Mouse (Mus musculus): ENCODE results near the gene Wdr62. TPM values are rescaled to one million over a fixed set of nuclear protein-coding genes. Genes with fewer than 3 reads are reported as not detected.
A peak's percentile ranks its signal among the peaks of the same experiment; 100 is the strongest.
"Not testable (repeated sequence)": the region's sequence is repeated elsewhere in the genome, so short reads cannot be mapped to it uniquely, and the experiment has no call there.

Wdr62 gene
- polyA plus RNA-seq, 1 experiment from 2014 or later: 7.3 TPM

DNA sequence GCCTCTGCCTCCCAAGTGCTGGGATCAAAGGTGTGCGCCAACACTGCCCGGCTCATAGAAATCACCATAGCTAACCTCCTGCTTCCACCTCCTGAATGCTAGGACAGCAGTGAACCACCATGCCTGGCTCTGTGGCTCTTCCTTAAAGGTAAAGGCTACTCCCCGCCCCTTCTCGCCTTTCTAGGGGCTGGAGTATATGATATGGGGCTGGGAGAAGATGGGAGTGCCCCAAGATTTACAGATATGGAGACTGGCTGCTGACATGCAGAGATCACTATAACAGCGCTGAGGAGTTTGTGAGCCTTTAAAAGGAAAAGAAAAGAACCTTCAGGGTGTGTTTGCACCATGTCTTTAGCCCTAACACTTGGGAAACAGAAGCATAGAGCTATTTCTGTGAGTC is 58.0 kb downstream of the Wdr62 start:
- no peaks in the 10 kb centered on the region for H3K9me3 ChIP-seq (ENCODE audit: control insufficient read depth, low read length)
- peaks cover 17% of the 10 kb centered on the region for H3K36me3 ChIP-seq (ENCODE audit: control insufficient read depth, insufficient read depth, low read length)
- 95% methylated on average over 5 of the region's 5 CpGs for WGBS
- H3K27ac ChIP-seq (ENCODE audit: low read length): no peak overlapping the region
- no peak for ATAC-seq
- H3K27me3 ChIP-seq (replicated peaks; ENCODE audit: control insufficient read depth, insufficient read depth, low read length): no peaks in the 10 kb centered on the region
- no peak overlapping the region for H3K9ac ChIP-seq (ENCODE audit: low read depth, low read length)
- H3K4me3 ChIP-seq (ENCODE audit: low read length): no peak overlapping the region
- H3K4me2 ChIP-seq (ENCODE audit: low read depth, low read length): no peak overlapping the region
- peaks cover 6% of the 10 kb centered on the region for H3K4me1 ChIP-seq (ENCODE audit: control insufficient read depth, insufficient read depth, low read length)

DNA sequence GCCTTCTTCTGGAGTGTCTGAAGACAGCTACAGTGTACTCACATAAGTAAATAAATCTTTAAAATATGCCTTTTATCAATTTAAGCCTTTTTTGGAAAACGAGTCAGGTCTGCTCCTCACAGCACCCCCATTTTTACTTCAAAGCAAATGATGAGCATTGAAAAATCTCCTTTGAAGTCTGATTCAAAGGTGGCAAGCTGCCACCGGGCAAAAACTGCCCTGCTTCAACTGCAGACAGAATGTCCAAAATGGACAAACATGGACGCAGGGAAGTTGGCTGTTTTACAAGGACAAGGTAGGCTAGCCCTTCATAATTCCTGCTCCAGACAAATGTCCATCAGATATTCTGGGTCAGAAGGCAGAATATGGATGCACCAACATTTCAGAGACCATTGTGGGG is 58.8 kb downstream of the Wdr62 start:
- Histone ChIP-seq H3K9ac (ENCODE audit: low read depth, low read length) (no peak overlapping the region), H3K4me1 (ENCODE audit: control insufficient read depth, insufficient read depth, low read length) (peaks cover 9% of the 10 kb centered on the region), H3K4me2 (ENCODE audit: low read depth, low read length) (no peak overlapping the region), H3K36me3 (ENCODE audit: control insufficient read depth, insufficient read depth, low read length) (peaks cover 12% of the 10 kb centered on the region; the same call in 1 of the 2 replicates), H3K9me3 (ENCODE audit: control insufficient read depth, low read length) (no peaks in the 10 kb centered on the region), H3K27me3 (replicated peaks; ENCODE audit: control insufficient read depth, insufficient read depth, low read length) (no peaks in the 10 kb centered on the region), H3K4me3 (ENCODE audit: low read length) (no peak overlapping the region), H3K27ac (ENCODE audit: low read length) (no peak overlapping the region)
- WGBS: 78% methylated on average over 3 of the region's 3 CpGs
- no peak for ATAC-seq

DNA sequence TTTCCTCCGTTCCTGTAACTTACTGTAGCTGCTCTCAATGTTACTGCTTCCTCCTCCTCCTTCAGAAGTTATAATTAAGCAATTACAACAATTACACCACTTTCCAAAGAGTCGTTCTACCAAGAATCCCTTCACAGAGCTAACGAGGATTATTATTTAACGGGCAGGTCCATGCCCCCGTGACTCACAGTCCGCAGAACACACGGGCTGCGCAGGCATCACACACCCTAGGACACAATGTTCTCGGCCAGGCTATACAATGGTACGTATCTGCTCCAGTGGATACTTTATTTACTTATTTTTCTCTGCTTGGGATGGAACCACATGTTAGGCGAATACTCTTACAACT is 60.2 kb downstream of the Wdr62 start:
- H3K4me1 ChIP-seq (ENCODE audit: control insufficient read depth, insufficient read depth, low read length): peaks cover 11% of the 10 kb centered on the region
- peaks cover 7% of the 10 kb centered on the region; the same call in 1 of the 2 replicates for H3K36me3 ChIP-seq (ENCODE audit: control insufficient read depth, insufficient read depth, low read length)
- no peaks in the 10 kb centered on the region for H3K27me3 ChIP-seq (replicated peaks; ENCODE audit: control insufficient read depth, insufficient read depth, low read length)
- peak overlapping the region; percentile 96 for H3K4me2 ChIP-seq (ENCODE audit: low read depth, low read length)
- peak overlapping the region; percentile 55 for H3K4me3 ChIP-seq (ENCODE audit: low read length)
- H3K9me3 ChIP-seq (ENCODE audit: control insufficient read depth, low read length): no peaks in the 10 kb centered on the region
- 21% methylated on average over 11 of the region's 11 CpGs for WGBS
- ATAC-seq: peak; percentile 34; the same call in 1 of the 2 replicates
- no peak overlapping the region for H3K27ac ChIP-seq (ENCODE audit: low read length)
- peak overlapping the region; percentile 72 for H3K9ac ChIP-seq (ENCODE audit: low read depth, low read length)

DNA sequence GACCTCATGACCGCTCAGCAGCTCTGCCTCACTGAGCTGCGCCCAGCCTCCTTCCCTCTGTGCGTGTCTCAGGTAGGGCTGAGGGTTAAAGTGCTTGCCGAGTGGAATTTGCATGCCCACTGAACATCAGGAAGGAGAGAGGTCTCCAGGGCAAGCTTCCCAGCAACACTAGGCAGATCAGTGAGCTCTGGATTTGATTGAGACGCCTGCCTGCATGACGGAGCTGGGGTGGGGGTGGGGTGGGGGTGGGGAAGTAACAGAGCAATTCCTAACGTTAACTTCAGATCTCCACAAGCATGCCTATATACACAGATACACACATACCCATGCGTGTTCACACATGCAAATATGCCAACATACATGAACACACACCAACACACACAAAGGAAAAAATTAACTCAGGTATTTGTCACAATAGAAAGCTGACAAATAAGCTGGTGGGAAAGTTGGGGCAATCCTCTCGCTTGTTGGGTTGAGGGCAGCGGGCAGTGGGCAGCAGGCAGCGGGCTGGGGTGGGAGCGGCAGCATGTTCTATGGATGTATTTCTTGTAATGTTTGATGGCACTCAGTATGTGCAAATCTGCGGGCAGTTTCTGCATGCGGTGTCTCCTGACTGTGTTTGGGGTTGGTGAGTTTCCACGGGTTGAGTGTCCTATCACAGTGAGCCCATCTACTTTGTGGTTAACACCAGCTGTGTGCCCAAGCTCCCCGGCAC is 60.8 kb downstream of the Wdr62 start:
- Histone ChIP-seq H3K27me3 (replicated peaks; ENCODE audit: control insufficient read depth, insufficient read depth, low read length) (no peaks in the 10 kb centered on the region), H3K9me3 (ENCODE audit: control insufficient read depth, low read length) (no peaks in the 10 kb centered on the region)
- ATAC-seq: peak; percentile 67

DNA sequence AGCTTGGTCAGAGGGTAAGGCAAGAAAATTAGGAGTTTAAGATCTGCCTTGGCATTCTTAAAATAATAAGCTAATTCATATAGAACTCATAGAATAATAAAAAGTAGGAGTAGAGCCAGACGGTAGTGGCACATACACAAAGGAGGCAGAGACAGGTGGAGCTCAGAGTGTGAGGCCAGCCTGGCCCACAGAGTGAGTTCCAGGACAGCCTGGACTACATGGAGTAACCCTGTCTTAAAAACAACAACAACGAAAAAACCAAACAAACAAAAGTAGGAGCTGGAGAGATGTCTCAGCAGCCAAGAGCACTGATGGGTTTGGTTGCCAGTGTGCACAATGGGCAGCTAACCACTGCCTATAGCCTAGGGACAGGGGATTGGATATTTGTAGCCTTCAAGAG is 62.9 kb downstream of the Wdr62 start:
- no peak overlapping the region for H3K9ac ChIP-seq (ENCODE audit: low read depth, low read length)
- H3K9me3 ChIP-seq (ENCODE audit: control insufficient read depth, low read length): no peaks in the 10 kb centered on the region
- H3K27me3 ChIP-seq (replicated peaks; ENCODE audit: control insufficient read depth, insufficient read depth, low read length): no peaks in the 10 kb centered on the region
- H3K4me3 ChIP-seq (ENCODE audit: low read length): no peak overlapping the region
- peaks cover 11% of the 10 kb centered on the region for H3K4me1 ChIP-seq (ENCODE audit: control insufficient read depth, insufficient read depth, low read length)
- ATAC-seq: peak; percentile 8; the same call in 1 of the 2 replicates
- no peak overlapping the region for H3K27ac ChIP-seq (ENCODE audit: low read length)
- H3K36me3 ChIP-seq (ENCODE audit: control insufficient read depth, insufficient read depth, low read length): no peaks in the 10 kb centered on the region
- 72% methylated on average over 2 of the region's 2 CpGs for WGBS
- H3K4me2 ChIP-seq (ENCODE audit: low read depth, low read length): no peak overlapping the region

More for the DNA sequence above, 60.8 kb downstream of the Wdr62 start:
- Histone ChIP-seq H3K27ac (ENCODE audit: low read length) (peak overlapping the region; percentile 23; the same call in 1 of the 2 replicates), H3K36me3 (ENCODE audit: control insufficient read depth, insufficient read depth, low read length) (peaks cover 5% of the 10 kb centered on the region; the same call in 1 of the 2 replicates), H3K4me3 (ENCODE audit: low read length) (peak overlapping the region; percentile 55), H3K4me1 (ENCODE audit: control insufficient read depth, insufficient read depth, low read length) (peaks cover 11% of the 10 kb centered on the region), H3K4me2 (ENCODE audit: low read depth, low read length) (peak overlapping the region; percentile 96), H3K9ac (ENCODE audit: low read depth, low read length) (peak overlapping the region; percentile 72)
- WGBS: 3% methylated on average over 16 of the region's 16 CpGs

DNA sequence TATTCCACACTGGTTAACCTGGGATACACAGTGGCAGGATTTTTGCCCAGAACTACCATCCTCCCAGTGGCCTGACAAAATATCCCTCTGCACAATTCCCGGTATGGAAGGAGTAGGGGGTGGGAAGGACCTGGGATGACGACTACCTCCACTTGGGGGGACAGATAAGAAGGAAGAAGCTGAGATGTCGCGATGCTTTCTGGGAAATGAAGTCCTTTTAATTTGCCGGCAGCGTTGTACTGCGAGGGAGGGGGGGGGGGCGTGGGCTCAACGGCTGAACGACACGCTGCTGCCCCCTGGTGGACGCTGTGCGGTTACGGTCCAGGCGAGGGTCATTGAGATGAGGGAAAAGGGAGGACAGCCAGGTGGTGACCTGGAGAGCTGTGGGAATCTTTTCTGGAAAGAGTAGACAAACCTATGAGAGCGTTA is 63.5 kb downstream of the Wdr62 start:
- Histone ChIP-seq H3K4me2 (ENCODE audit: low read depth, low read length) (peak overlapping the region; percentile 49), H3K4me3 (ENCODE audit: low read length) (no peak overlapping the region), H3K36me3 (ENCODE audit: control insufficient read depth, insufficient read depth, low read length) (no peaks in the 10 kb centered on the region), H3K27me3 (replicated peaks; ENCODE audit: control insufficient read depth, insufficient read depth, low read length) (no peaks in the 10 kb centered on the region), H3K27ac (ENCODE audit: low read length) (no peak overlapping the region), H3K9ac (ENCODE audit: low read depth, low read length) (peak overlapping the region; percentile 43; the same call in 1 of the 2 replicates), H3K4me1 (ENCODE audit: control insufficient read depth, insufficient read depth, low read length) (peaks cover 11% of the 10 kb centered on the region), H3K9me3 (ENCODE audit: control insufficient read depth, low read length) (no peaks in the 10 kb centered on the region)
- ATAC-seq: peak; percentile 59
- 1% methylated on average over 15 of the region's 16 CpGs for WGBS

DNA sequence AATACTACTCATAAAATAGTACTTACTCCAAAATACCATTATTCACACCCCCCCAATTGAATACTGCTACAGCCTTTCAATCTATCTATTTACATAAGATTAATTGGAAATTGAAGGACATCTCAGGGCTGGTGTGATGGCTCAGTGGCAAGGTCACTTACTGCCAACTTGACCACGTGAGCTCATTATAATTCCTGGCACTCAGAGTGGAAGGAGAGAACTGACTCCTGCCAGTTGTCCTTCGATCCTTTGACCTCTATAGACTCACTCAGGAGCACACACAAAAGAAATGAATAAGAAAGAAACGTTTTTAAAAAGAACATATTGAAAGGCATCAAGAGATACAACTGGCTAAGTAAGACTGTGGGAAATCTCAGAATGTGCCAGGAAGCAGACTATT is 64.3 kb downstream of the Wdr62 start:
- H3K4me3 ChIP-seq (ENCODE audit: low read length): no peak overlapping the region
- H3K27me3 ChIP-seq (replicated peaks; ENCODE audit: control insufficient read depth, insufficient read depth, low read length): no peaks in the 10 kb centered on the region
- H3K4me1 ChIP-seq (ENCODE audit: control insufficient read depth, insufficient read depth, low read length): peaks cover 11% of the 10 kb centered on the region
- ATAC-seq: no peak
- no peaks in the 10 kb centered on the region for H3K36me3 ChIP-seq (ENCODE audit: control insufficient read depth, insufficient read depth, low read length)
- no peak overlapping the region for H3K4me2 ChIP-seq (ENCODE audit: low read depth, low read length)
- no peak overlapping the region for H3K9ac ChIP-seq (ENCODE audit: low read depth, low read length)
- no peaks in the 10 kb centered on the region for H3K9me3 ChIP-seq (ENCODE audit: control insufficient read depth, low read length)
- no peak overlapping the region for H3K27ac ChIP-seq (ENCODE audit: low read length)
- WGBS: 92% methylated on average over 3 of the region's 3 CpGs

DNA sequence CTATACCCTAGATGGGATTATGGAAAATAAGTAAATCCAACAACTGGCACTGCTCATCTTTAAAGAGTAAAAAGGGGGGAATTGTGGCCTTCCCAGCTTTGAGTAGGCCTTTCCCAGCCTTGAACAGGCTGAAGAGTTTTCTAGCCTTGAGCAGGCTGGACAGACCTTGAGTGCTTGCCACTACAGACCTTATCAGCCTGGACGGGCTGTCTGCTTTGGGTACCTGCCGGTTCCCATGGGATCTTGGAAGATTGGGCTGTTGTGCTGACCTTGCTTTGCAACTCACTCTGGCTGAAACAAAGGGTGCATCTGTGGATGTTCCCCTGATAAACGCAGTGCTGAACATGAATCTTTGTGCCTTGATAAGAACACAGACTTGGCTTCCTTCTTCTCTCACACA is 66.3 kb downstream of the Wdr62 start:
- Histone ChIP-seq H3K9ac (ENCODE audit: low read depth, low read length) (no peak overlapping the region), H3K9me3 (ENCODE audit: control insufficient read depth, low read length) (no peaks in the 10 kb centered on the region), H3K4me2 (ENCODE audit: low read depth, low read length) (no peak overlapping the region), H3K27ac (ENCODE audit: low read length) (no peak overlapping the region), H3K27me3 (replicated peaks; ENCODE audit: control insufficient read depth, insufficient read depth, low read length) (no peaks in the 10 kb centered on the region), H3K4me1 (ENCODE audit: control insufficient read depth, insufficient read depth, low read length) (peaks cover 5% of the 10 kb centered on the region; the same call in 1 of the 2 replicates), H3K4me3 (ENCODE audit: low read length) (no peak overlapping the region), H3K36me3 (ENCODE audit: control insufficient read depth, insufficient read depth, low read length) (no peaks in the 10 kb centered on the region)
- no peak for ATAC-seq
- WGBS: 82% methylated on average over 3 of the region's 3 CpGs

DNA sequence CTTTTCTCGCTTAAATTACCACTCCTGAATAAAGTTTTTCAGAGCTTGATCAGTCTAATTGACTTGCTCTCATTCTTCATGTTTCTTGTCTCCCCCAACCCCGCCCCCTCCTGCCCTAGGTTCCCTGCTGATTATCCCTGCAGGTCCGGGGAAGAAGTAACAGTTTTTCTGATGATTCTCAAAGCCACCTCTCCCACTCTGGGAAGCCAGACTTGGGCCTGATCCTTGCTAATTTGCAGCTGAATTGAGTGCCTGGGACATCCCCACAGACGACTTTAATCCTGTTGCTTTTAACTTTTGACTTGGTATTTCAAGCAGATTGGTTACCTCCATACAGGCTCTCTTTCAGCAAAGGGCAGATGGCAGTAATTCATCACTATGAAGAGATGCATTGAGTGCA is 69.2 kb downstream of the Wdr62 start:
- H3K4me3 ChIP-seq (ENCODE audit: low read length): no peak overlapping the region
- H3K4me2 ChIP-seq (ENCODE audit: low read depth, low read length): no peak overlapping the region
- ATAC-seq: no peak
- no peak overlapping the region for H3K9ac ChIP-seq (ENCODE audit: low read depth, low read length)
- no peaks in the 10 kb centered on the region for H3K4me1 ChIP-seq (ENCODE audit: control insufficient read depth, insufficient read depth, low read length)
- WGBS: 28% methylated on average over 4 of the region's 4 CpGs
- no peak overlapping the region for H3K27ac ChIP-seq (ENCODE audit: low read length)
- no peaks in the 10 kb centered on the region for H3K9me3 ChIP-seq (ENCODE audit: control insufficient read depth, low read length)
- H3K36me3 ChIP-seq (ENCODE audit: control insufficient read depth, insufficient read depth, low read length): no peaks in the 10 kb centered on the region
- H3K27me3 ChIP-seq (replicated peaks; ENCODE audit: control insufficient read depth, insufficient read depth, low read length): no peaks in the 10 kb centered on the region

DNA sequence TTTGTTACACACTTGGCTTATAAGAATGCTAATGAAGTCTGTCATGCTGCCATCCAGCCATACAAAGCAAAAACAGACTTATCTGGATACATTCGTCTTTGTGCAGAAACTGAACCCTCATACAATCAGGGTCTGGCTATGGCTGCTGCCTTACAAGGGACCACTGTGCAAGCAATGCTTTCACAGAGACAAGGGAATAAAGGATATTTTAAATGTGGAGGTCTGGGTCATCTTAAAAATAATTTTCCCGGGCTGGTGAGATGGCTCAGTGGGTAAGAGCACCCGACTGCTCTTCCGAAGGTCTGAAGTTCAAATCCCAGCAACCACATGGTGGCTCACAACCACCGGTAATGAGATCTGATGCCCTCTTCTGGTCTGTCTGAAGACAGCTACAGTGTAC is 73.9 kb downstream of the Wdr62 start:
- H3K27me3 ChIP-seq (replicated peaks; ENCODE audit: control insufficient read depth, insufficient read depth, low read length); H3K4me2 ChIP-seq (ENCODE audit: low read depth, low read length); H3K4me1 ChIP-seq (ENCODE audit: control insufficient read depth, insufficient read depth, low read length); ATAC-seq; H3K4me3 ChIP-seq (ENCODE audit: low read length); H3K36me3 ChIP-seq (ENCODE audit: control insufficient read depth, insufficient read depth, low read length); H3K27ac ChIP-seq (ENCODE audit: low read length); H3K9ac ChIP-seq (ENCODE audit: low read depth, low read length); H3K9me3 ChIP-seq (ENCODE audit: control insufficient read depth, low read length): not testable (repeated sequence)
- 62% methylated on average over 5 of the region's 5 CpGs for WGBS

All from intestine, embryonic 16.5 days (tissue).